In genomic region chr19:4315223-4315944, GRCm38 (mm10) we compare ENCODE assay signal across 10 mouse cellular contexts. TPM values are rescaled to one million over a fixed set of nuclear protein-coding genes. Genes with fewer than 3 reads are reported as not detected.
DNase-seq lines count a peak whose midpoint lies in the region; ATAC-seq and TF ChIP-seq lines count a peak whose summit lies in the region.
"Had no signal": no experiment of that assay in that cellular context is flagged by ENCODE, and none has a peak within 500 bp of the region (broad histone marks: within the 10 kb centered on the region; RNA-seq: fewer than 3 reads in every experiment).

No protein-coding gene starts in this region.

- no peak overlapping the region for H3K4me3 ChIP-seq in heart, embryonic 13.5 days
- H3K4me3 ChIP-seq in liver, postnatal 0 days (ENCODE audit: low read depth, low read length), result no peak overlapping the region
- H3K4me3 ChIP-seq: embryonic facial prominence, embryonic 13.5 days; left cerebral cortex, adult 2 months had no signal

- no peaks in the 10 kb centered on the region for H3K27me3 ChIP-seq in heart, embryonic 13.5 days (replicated peaks)
- H3K27me3 ChIP-seq in liver, postnatal 0 days (ENCODE audit: insufficient read depth, low read length), result no peaks in the 10 kb centered on the region
- H3K27me3 ChIP-seq: embryonic facial prominence, embryonic 13.5 days had no signal

- H3K27ac ChIP-seq in heart, embryonic 13.5 days (replicated peaks), result 0 out of 2 replicates have a peak overlapping the region, but pooled peaks have one; percentile 2
- H3K27ac ChIP-seq in liver, postnatal 0 days (ENCODE audit: low read depth), result peak overlapping the region; percentile 60
- H3K27ac ChIP-seq: embryonic facial prominence, embryonic 13.5 days; left cerebral cortex, adult 2 months had no signal

- DNase-seq in left cerebral cortex, postnatal 4 days, result peak; percentile 85
- no peak for DNase-seq in left cerebral cortex, adult 18-20 months (ENCODE audit: low spot score in 2 of 2)
- DNase-seq in adrenal gland, postnatal 10 days, result peak; percentile 72
- DNase-seq in liver, postnatal 0 days, result no peak
- no peak for DNase-seq in T-cell, adult 2 months (ENCODE audit: low spot score)
- no peak for DNase-seq in layer of hippocampus, postnatal 36 days
- no peak for DNase-seq in frontal cortex, postnatal 14 days (ENCODE audit: low spot score in 2 of 2)

- H3K9ac ChIP-seq in heart, embryonic 13.5 days, result no peak overlapping the region
- H3K9ac ChIP-seq in liver, postnatal 0 days (replicated peaks), result no peak overlapping the region
- H3K9ac ChIP-seq: embryonic facial prominence, embryonic 13.5 days had no signal

- H3K4me2 ChIP-seq in heart, embryonic 13.5 days, result no peak overlapping the region
- H3K4me2 ChIP-seq in liver, postnatal 0 days (ENCODE audit: low read depth, low read length), result no peak overlapping the region
- H3K4me2 ChIP-seq: embryonic facial prominence, embryonic 13.5 days had no signal

- no peak for TF ChIP-seq CTCF in liver, postnatal 0 days (IDR thresholded peaks at IDR 0.05; ENCODE audit: low read depth)

- intact Hi-C loops in left cerebral cortex, postnatal 4 days (cut with DNase I), result no loop called here

- H3K36me3 ChIP-seq in heart, embryonic 13.5 days, result peaks cover 59% of the 10 kb centered on the region
- H3K36me3 ChIP-seq in liver, postnatal 0 days (replicated peaks; ENCODE audit: insufficient read depth, low read length), result peaks cover 39% of the 10 kb centered on the region

- no peaks in the 10 kb centered on the region for H3K9me3 ChIP-seq in heart, embryonic 13.5 days
- H3K9me3 ChIP-seq in liver, postnatal 0 days (ENCODE audit: low read length), result no peaks in the 10 kb centered on the region
- H3K9me3 ChIP-seq: embryonic facial prominence, embryonic 13.5 days had no signal

- WGBS in heart, embryonic 13.5 days, result 53% methylated on average over 6 of the region's 6 CpGs
- 60% methylated on average over 6 of the region's 6 CpGs for WGBS in liver, postnatal 0 days (ENCODE audit: insufficient replicate concordance)

- no peak for TF ChIP-seq EP300 in liver, postnatal 0 days (IDR thresholded peaks at IDR 0.05; ENCODE audit: low read depth)

- peaks cover 29% of the 10 kb centered on the region for H3K4me1 ChIP-seq in heart, embryonic 13.5 days
- H3K4me1 ChIP-seq in liver, postnatal 0 days (ENCODE audit: insufficient read depth), result no peaks in the 10 kb centered on the region
- H3K4me1 ChIP-seq: embryonic facial prominence, embryonic 13.5 days had no signal

- no peak; the same call in 1 of the 2 replicates for ATAC-seq in heart, embryonic 13.5 days (ENCODE audit: extremely low read depth, insufficient number of reproducible peaks, low FRiP score, low TSS enrichment)
- ATAC-seq in liver, postnatal 0 days, result peak; percentile 76

RNA-seq across cellular contexts. Expression of gene Grk2, which starts 9.4 kb away (rescaled TPM):
- 100 to 1,000 TPM; 143 to 167 TPM for total RNA-seq in left cerebral cortex, postnatal 4 days (2021)
- total RNA-seq in left cerebral cortex, adult 18-20 months (2021), result 100 to 1,000 TPM; 224 to 230 TPM
- total RNA-seq in adrenal gland, postnatal 10 days (2021), result 10 to 100 TPM; 46.3 to 54.8 TPM
- polyA plus RNA-seq in heart, embryonic 13.5 days (2015; fragmentation: Nextera tagmentation; extraction: Ambion mirVana), result 9.4 and 12.9 TPM in 2 replicates
- polyA plus RNA-seq in liver, postnatal 0 days (2015; fragmentation: Nextera tagmentation; extraction: Ambion mirVana), result 11.9 and 14.8 TPM in 2 replicates
- total RNA-seq in layer of hippocampus, postnatal 36 days (2021), result 100 to 1,000 TPM; 195 to 208 TPM

RNA-seq across cellular contexts. Expression of gene Ankrd13d, which starts 32.4 kb away (rescaled TPM):
- total RNA-seq in left cerebral cortex, postnatal 4 days (2021), result 10 to 100 TPM; 98.4 to 99.3 TPM
- total RNA-seq in left cerebral cortex, adult 18-20 months (2021), result 10 to 100 TPM; 67.2 to 71.2 TPM
- 1 to 10 TPM; 3.5 to 8.5 TPM for total RNA-seq in adrenal gland, postnatal 10 days (2021)
- polyA plus RNA-seq in heart, embryonic 13.5 days (2015; fragmentation: Nextera tagmentation; extraction: Ambion mirVana), result 1.0 and 1.6 TPM in 2 replicates
- 0.54 and 0.92 TPM in 2 replicates for polyA plus RNA-seq in liver, postnatal 0 days (2015; fragmentation: Nextera tagmentation; extraction: Ambion mirVana)
- total RNA-seq in layer of hippocampus, postnatal 36 days (2021), result 10 to 100 TPM; 65.2 to 66.9 TPM

RNA-seq across cellular contexts. Expression of gene Ssh3, which starts 46.4 kb away (rescaled TPM):
- 10 to 100 TPM; 71.0 to 74.6 TPM for total RNA-seq in left cerebral cortex, postnatal 4 days (2021)
- total RNA-seq in left cerebral cortex, adult 18-20 months (2021), result 10 to 100 TPM; 49.2 to 52.4 TPM
- total RNA-seq in adrenal gland, postnatal 10 days (2021), result 10 to 100 TPM; 16.8 to 21.9 TPM
- 5.0 and 6.7 TPM in 2 replicates for polyA plus RNA-seq in heart, embryonic 13.5 days (2015; fragmentation: Nextera tagmentation; extraction: Ambion mirVana)
- polyA plus RNA-seq in liver, postnatal 0 days (2015; fragmentation: Nextera tagmentation; extraction: Ambion mirVana), result 3.3 and 3.4 TPM in 2 replicates
- total RNA-seq in layer of hippocampus, postnatal 36 days (2021), result 10 to 100 TPM; 53.4 to 59.5 TPM

Comparison
In these comparisons a context has a peak if more than half of its experiments do, and no peak if none do; other contexts are left out.
1. DNase-seq: peak in left cerebral cortex, postnatal 4 days (single experiment) and adrenal gland, postnatal 10 days (single experiment); none in left cerebral cortex, adult 18-20 months (0 of 2), liver, postnatal 0 days (single experiment), T-cell, adult 2 months (single experiment), layer of hippocampus, postnatal 36 days (0 of 2) and frontal cortex, postnatal 14 days (0 of 2).
2. RNA of gene Ankrd13d, which starts 32.4 kb away (total RNA-seq): 98.4 to 99.3 TPM in left cerebral cortex, postnatal 4 days, 67.2 to 71.2 TPM in left cerebral cortex, adult 18-20 months and 65.2 to 66.9 TPM in layer of hippocampus, postnatal 36 days; 3.5 to 8.5 TPM in adrenal gland, postnatal 10 days; every median in the first group is over 4 times any median in the second.